Mouse (Mus musculus) MEL (cell line): ENCODE measurements around the gene Pyurf. TPM values are rescaled to one million over a fixed set of nuclear protein-coding genes. Genes with fewer than 3 reads are reported as not detected.

ENCODE experiments used
- DNase-seq: peaks from one replicate; pipeline ENCODE4 v3.0.0; 2011; ENCODE audit warnings: low read depth, low spot score
- H3K27ac ChIP-seq: 2 replicates; pipeline ENCODE4 v1.5.1; 2012; ENCODE audit warnings: low read depth, mild to moderate bottlenecking, control low read depth, low read length, moderate library complexity; ENCODE audit not compliant: control insufficient read depth
- H3K27me3 ChIP-seq, 2 experiments: fragments of 150-350 bp in 1 of 2; sonication (generic) in 1 of 2; 2 replicates each; pipeline ENCODE4 v1.6.1; 2012; ENCODE audit warnings: low read length in 2 of 2, mild to moderate bottlenecking in 2 of 2, improper control_type of control experiment in 1 of 2, moderate library complexity in 1 of 2; ENCODE audit not compliant: insufficient read depth in 2 of 2, control insufficient read depth in 1 of 2
- H3K36me3 ChIP-seq, 2 experiments: 2 replicates each; pipeline ENCODE4 v1.6.1; 2012 to 2014; ENCODE audit warnings: low read length in 2 of 2, improper control_type of control experiment in 1 of 2, inconsistent platforms in 1 of 2, mild to moderate bottlenecking in 1 of 2; ENCODE audit not compliant: insufficient read depth in 2 of 2, control insufficient read depth in 1 of 2
- H3K4me1 ChIP-seq, 2 experiments: fragments of 150-350 bp in 1 of 2; sonication (generic) in 1 of 2; 2 replicates each; pipeline ENCODE4 v1.6.1; 2012; ENCODE audit warnings: low read length in 2 of 2, improper control_type of control experiment in 1 of 2, mild to moderate bottlenecking in 1 of 2; ENCODE audit not compliant: insufficient read depth in 2 of 2, control insufficient read depth in 1 of 2
- H3K4me3 ChIP-seq, 2 experiments: fragments of 150-350 bp in 1 of 2; sonication (generic) in 1 of 2; 2 replicates each; pipeline ENCODE4 v1.5.1; 2012; ENCODE audit warnings: low read depth in 2 of 2, low read length in 2 of 2, mild to moderate bottlenecking in 2 of 2, moderate library complexity in 2 of 2, control low read depth in 1 of 2, improper control_type of control experiment in 1 of 2; ENCODE audit not compliant: control insufficient read depth in 1 of 2, insufficient read depth in 1 of 2
- H3K79me2 ChIP-seq: 2 replicates; pipeline ENCODE4 v1.6.1; 2012; ENCODE audit warnings: mild to moderate bottlenecking, low read length, moderate library complexity; ENCODE audit not compliant: control insufficient read depth, poor library complexity, insufficient read depth
- H3K9ac ChIP-seq: 2 replicates; pipeline ENCODE4 v1.6.1; 2012; ENCODE audit warnings: low read depth, mild to moderate bottlenecking, control low read depth, low read length, moderate library complexity; ENCODE audit not compliant: control insufficient read depth, poor library complexity, severe bottlenecking
- H3K9me3 ChIP-seq: fragments of 150-350 bp; sonication (generic); replicated peaks from 2 replicates; pipeline ENCODE4 v1.6.1; 2012; ENCODE audit warnings: mild to moderate bottlenecking, low read length, improper control_type of control experiment, moderate library complexity; ENCODE audit not compliant: insufficient read depth
- CHD1 ChIP-seq: IDR thresholded peaks from 2 replicates; pipeline ENCODE4 v1.6.1; 2012; ENCODE audit warnings: low read depth, mild to moderate bottlenecking, inconsistent platforms, low read length, improper control_type of control experiment
- CHD2 ChIP-seq: IDR thresholded peaks from 2 replicates; pipeline ENCODE4 v1.6.1; 2011; ENCODE audit warnings: low read length, improper control_type of control experiment
- CTCF ChIP-seq, 3 experiments: IDR thresholded peaks in 2 of 3; conservative IDR thresholded peaks in 1 of 3; 2 replicates each; pipeline ENCODE4 v1.5.1; 2011 to 2012; ENCODE audit warnings: low read length in 3 of 3, low read depth in 2 of 3, mild to moderate bottlenecking in 2 of 3, improper control_type of control experiment in 1 of 3, inconsistent platforms in 1 of 3, mixed read lengths in 1 of 3, moderate library complexity in 1 of 3; ENCODE audit not compliant: control insufficient read depth in 1 of 3, insufficient read depth in 1 of 3, poor library complexity in 1 of 3, severe bottlenecking in 1 of 3
- E2F4 ChIP-seq: IDR thresholded peaks from 2 replicates; pipeline ENCODE4 v1.6.1; 2011; ENCODE audit warnings: low read depth, low read length, improper control_type of control experiment, borderline replicate concordance
- EP300 ChIP-seq, 2 experiments: IDR thresholded peaks; 2 replicates each; pipeline ENCODE4 v1.6.1; 2011; ENCODE audit warnings: improper control_type of control experiment in 2 of 2, low read length in 2 of 2, low read depth in 1 of 2, mild to moderate bottlenecking in 1 of 2
- ETS1 ChIP-seq: IDR thresholded peaks from 2 replicates; pipeline ENCODE4 v1.6.1; 2012; ENCODE audit warnings: low read depth, mild to moderate bottlenecking, inconsistent platforms, low read length, improper control_type of control experiment, moderate library complexity
- GABPA ChIP-seq: IDR thresholded peaks from 2 replicates; pipeline ENCODE4 v1.6.1; 2012; ENCODE audit warnings: low read depth, mild to moderate bottlenecking, inconsistent platforms, low read length, improper control_type of control experiment, moderate library complexity
- GATA1 ChIP-seq: IDR thresholded peaks from 2 replicates; pipeline ENCODE4 v1.6.1; 2011; ENCODE audit warnings: low read depth, low read length, improper control_type of control experiment
- HCFC1 ChIP-seq: IDR thresholded peaks from 2 replicates; pipeline ENCODE4 v1.6.1; 2012; ENCODE audit warnings: low read depth, mild to moderate bottlenecking, inconsistent platforms, low read length, improper control_type of control experiment, moderate library complexity
- JUND ChIP-seq: IDR thresholded peaks from 2 replicates; pipeline ENCODE4 v1.6.1; 2011; ENCODE audit warnings: low read depth, mild to moderate bottlenecking, improper control_type of control experiment, low read length
- KAT2A ChIP-seq: conservative IDR thresholded peaks from 2 replicates; pipeline ENCODE4 v1.6.1; 2012; ENCODE audit warnings: low read depth, low read length, improper control_type of control experiment, inconsistent platforms
- MAFK ChIP-seq: IDR thresholded peaks from 2 replicates; pipeline ENCODE4 v1.6.1; 2011; ENCODE audit warnings: low read depth, mild to moderate bottlenecking, low read length, improper control_type of control experiment, borderline replicate concordance
- MAZ ChIP-seq: IDR thresholded peaks from 2 replicates; pipeline ENCODE4 v1.6.1; 2012; ENCODE audit warnings: low read depth, mild to moderate bottlenecking, inconsistent platforms, low read length, improper control_type of control experiment
- MEF2A ChIP-seq: IDR thresholded peaks from 2 replicates; pipeline ENCODE4 v1.6.1; 2014; ENCODE audit warnings: low read depth, mild to moderate bottlenecking, inconsistent platforms, low read length, improper control_type of control experiment; ENCODE audit not compliant: poor library complexity, insufficient replicate concordance, severe bottlenecking; ENCODE audit errors: extremely low read depth
- MXI1 ChIP-seq: IDR thresholded peaks from 2 replicates; pipeline ENCODE4 v1.6.1; 2011; ENCODE audit warnings: mild to moderate bottlenecking, low read depth, low read length, improper control_type of control experiment
- MYB ChIP-seq: IDR thresholded peaks from 2 replicates; pipeline ENCODE4 v1.6.1; 2011; ENCODE audit warnings: mild to moderate bottlenecking, low read depth, low read length, improper control_type of control experiment
- MYC ChIP-seq: IDR thresholded peaks from 2 replicates; pipeline ENCODE4 v1.6.1; 2011; ENCODE audit warnings: low read depth, mild to moderate bottlenecking, low read length, improper control_type of control experiment, moderate library complexity
- NELFE ChIP-seq: IDR thresholded peaks from 2 replicates; pipeline ENCODE4 v1.6.1; 2011; ENCODE audit warnings: low read depth, low read length, improper control_type of control experiment
- POLR2A ChIP-seq, 2 experiments: IDR thresholded peaks; 2 replicates each; pipeline ENCODE4 v1.6.1; 2011 to 2012; ENCODE audit warnings: low read length in 2 of 2, mild to moderate bottlenecking in 2 of 2, control low read depth in 1 of 2, improper control_type of control experiment in 1 of 2, low read depth in 1 of 2, moderate library complexity in 1 of 2; ENCODE audit not compliant: control insufficient read depth in 1 of 2, insufficient read depth in 1 of 2, poor library complexity in 1 of 2
- POLR2AphosphoS2 ChIP-seq: IDR thresholded peaks from 2 replicates; pipeline ENCODE4 v1.6.1; 2011; ENCODE audit warnings: low read length, improper control_type of control experiment
- POLR2AphosphoS5 ChIP-seq: IDR thresholded peaks from 2 replicates; pipeline ENCODE4 v1.6.1; 2012; ENCODE audit warnings: low read depth, borderline replicate concordance, mild to moderate bottlenecking, inconsistent platforms, low read length, moderate library complexity, mixed read lengths
- RAD21 ChIP-seq: IDR thresholded peaks from 2 replicates; pipeline ENCODE4 v1.6.1; 2011; ENCODE audit warnings: mild to moderate bottlenecking, low read depth, low read length, improper control_type of control experiment
- RCOR1 ChIP-seq: IDR thresholded peaks from 2 replicates; pipeline ENCODE4 v1.6.1; 2012; ENCODE audit warnings: low read depth, mild to moderate bottlenecking, inconsistent platforms, low read length, improper control_type of control experiment
- SIN3A ChIP-seq: IDR thresholded peaks from 2 replicates; pipeline ENCODE4 v1.6.1; 2012; ENCODE audit warnings: low read length, improper control_type of control experiment, inconsistent platforms
- SMC3 ChIP-seq: IDR thresholded peaks from 2 replicates; pipeline ENCODE4 v1.6.1; 2011; ENCODE audit warnings: low read depth, low read length, improper control_type of control experiment
- TAL1 ChIP-seq: IDR thresholded peaks from 2 replicates; pipeline ENCODE4 v1.6.1; 2012; ENCODE audit warnings: mild to moderate bottlenecking, inconsistent platforms, low read length, moderate library complexity, mixed read lengths
- TBP ChIP-seq: IDR thresholded peaks from 2 replicates; pipeline ENCODE4 v1.8.0; 2011; ENCODE audit warnings: low read depth, low read length, improper control_type of control experiment
- TCF12 ChIP-seq: IDR thresholded peaks from 2 replicates; pipeline ENCODE4 v1.6.1; 2014; ENCODE audit warnings: low read depth, mild to moderate bottlenecking, inconsistent platforms, low read length, improper control_type of control experiment, moderate library complexity
- UBTF ChIP-seq: IDR thresholded peaks from 2 replicates; pipeline ENCODE4 v1.6.1; 2012; ENCODE audit warnings: low read depth, mild to moderate bottlenecking, inconsistent platforms, low read length, improper control_type of control experiment, moderate library complexity, borderline replicate concordance; ENCODE audit not compliant: insufficient read depth
- USF1 ChIP-seq: IDR thresholded peaks from 2 replicates; pipeline ENCODE4 v1.6.1; 2014; ENCODE audit warnings: low read depth, mild to moderate bottlenecking, inconsistent platforms, low read length, improper control_type of control experiment, moderate library complexity
- USF2 ChIP-seq, 2 experiments: IDR thresholded peaks; 2 replicates each; pipeline ENCODE4 v1.6.1; 2011 to 2012; ENCODE audit warnings: improper control_type of control experiment in 2 of 2, low read length in 2 of 2, borderline replicate concordance in 1 of 2, inconsistent platforms in 1 of 2, low read depth in 1 of 2, mild to moderate bottlenecking in 1 of 2; ENCODE audit not compliant: insufficient read depth in 1 of 2
- ZC3H11A ChIP-seq: IDR thresholded peaks from 2 replicates; pipeline ENCODE4 v1.6.1; 2012; ENCODE audit warnings: low read depth, mild to moderate bottlenecking, inconsistent platforms, low read length, improper control_type of control experiment
- ZKSCAN1 ChIP-seq: IDR thresholded peaks from 2 replicates; pipeline ENCODE4 v1.6.1; 2012; ENCODE audit warnings: low read depth, mild to moderate bottlenecking, inconsistent platforms, low read length, improper control_type of control experiment, moderate library complexity
- ZMIZ1 ChIP-seq: IDR thresholded peaks from 2 replicates; pipeline ENCODE4 v1.6.1; 2012; ENCODE audit warnings: low read depth, mild to moderate bottlenecking, inconsistent platforms, low read length, improper control_type of control experiment, moderate library complexity
- ZNF384 ChIP-seq: IDR thresholded peaks from 2 replicates; pipeline ENCODE4 v1.6.1; 2012; ENCODE audit warnings: low read depth, mild to moderate bottlenecking, inconsistent platforms, low read length, improper control_type of control experiment
- polyA plus RNA-seq, 2 experiments: library from polyadenylated mRNA; stranded (reverse) in 1 of 2; unstranded in 1 of 2; fragments of >175 nt in 1 of 2; fragments of >200 nt in 1 of 2; gene quantifications; 2 replicates each; pipeline versions ENCODE4 v1.2.1 to v1.2.4; 2012; ENCODE audit warnings: low replicate concordance in 2 of 2, low read depth in 1 of 2; ENCODE audit not compliant: insufficient read length in 2 of 2, insufficient read depth in 1 of 2, missing spikeins in 1 of 2
- total RNA-seq: library from RNA; depleted of rRNA; stranded (reverse); fragments of 300-350 nt; gene quantifications from 2 replicates; pipeline ENCODE4 v1.2.3, GENCODE M21; 2012; rRNA removed

The Pyurf gene
- total RNA-seq (2.5 and 2.9 TPM in 2 replicates), polyA plus RNA-seq (1 to 10 TPM in 1 of 2 experiments, not detected in 1; 3.3 TPM)

GRCm38 (mm10) chr6:57691467-57692261 is at the start of gene Pyurf:
Gene Pyurf (minus strand): TSS chr6:57692078.
- DNase-seq: peak; percentile 92
- Histone ChIP-seq H3K27me3 (no peaks in the 10 kb centered on the region), H3K4me1 (peaks cover 3 to 5% of the 10 kb centered on the region in 2 experiments; a peak in 3 of 4 replicates), H3K9me3 (no peaks in the 10 kb centered on the region), H3K9ac (peak within 1 kb of the TSS; percentile 80), H3K36me3 (peaks cover 0 to 4% of the 10 kb centered on the region in 2 experiments; a peak in 3 of 4 replicates), H3K27ac (peak within 1 kb of the TSS; percentile 57), H3K4me3 (peak within 1 kb of the TSS; percentile 84 to 85), H3K79me2 (no peaks in the 10 kb centered on the region; the same call in 1 of the 2 replicates)
- TF ChIP-seq NELFE (no peak), POLR2AphosphoS5 (no peak), TCF12 (no peak), JUND (no peak), UBTF (no peak), ZKSCAN1 (no peak), ZC3H11A (no peak), E2F4 (no peak), MEF2A (no peak), GATA1 (no peak), USF2 (IDR thresholded peaks at IDR 0.05; ENCODE audit: borderline replicate concordance in 1 of 2, insufficient read depth in 1 of 2, low read depth in 1 of 2, low read length in 2 of 2) (peak in 1 of 2 experiments; percentile 58; a peak in 1 of 4 replicates), POLR2AphosphoS2 (no peak), GABPA (no peak), MYC (no peak), POLR2A (IDR thresholded peaks at IDR 0.05; ENCODE audit: control insufficient read depth in 1 of 2, insufficient read depth in 1 of 2, low read depth in 1 of 2, low read length in 2 of 2, poor library complexity in 1 of 2) (peak in 1 of 2 experiments; percentile 62), TAL1 (no peak), CTCF (IDR thresholded peaks at IDR 0.05 in 2 of 3, conservative IDR thresholded peaks at IDR 0.05 in 1 of 3; ENCODE audit: control insufficient read depth in 1 of 3, insufficient read depth in 1 of 3, low read depth in 2 of 3, low read length in 3 of 3, poor library complexity in 1 of 3, severe bottlenecking in 1 of 3) (no peak), MYB (no peak), EP300 (IDR thresholded peaks at IDR 0.05; ENCODE audit: low read depth in 1 of 2, low read length in 2 of 2) (no peak), ZNF384 (no peak), USF1 (peak; percentile 89), HCFC1 (0 out of 2 replicates have a peak, but pooled peaks have one; percentile 16), ZMIZ1 (no peak; the same call in 1 of the 2 replicates), SMC3 (no peak), RCOR1 (no peak), TBP (peak; percentile 2; the same call in 1 of the 2 replicates), RAD21 (no peak), MAFK (no peak), SIN3A (peak; percentile 78), MXI1 (peak; percentile 39), CHD2 (no peak), CHD1 (no peak), KAT2A (no peak), MAZ (no peak), ETS1 (0 out of 2 replicates have a peak, but pooled peaks have one; percentile 7)
